Mouse (Mus musculus) CD4-positive, CD25-positive, alpha-beta regulatory T cell, adult 9 weeks (primary cell): ENCODE measurements around the gene Itgad. TPM values are rescaled to one million over a fixed set of nuclear protein-coding genes. Genes with fewer than 3 reads are reported as not detected.

Experiments used
- polyA plus RNA-seq: library from polyadenylated mRNA; unstranded; fragments of 100-300 nt; shearing (Covaris generic); gene quantifications from one replicate; pipeline ENCODE4 v1.2.1, GENCODE M21; 2017

Gene Itgad
- 1.8 TPM for polyA plus RNA-seq

GRCm38 (mm10) chr7:128154076-128154475 lies at the start of gene Itgad:
Itgad (plus strand) TSS chr7:128154376.

GRCm38 (mm10) chr7:128128741-128129720 lies 25.1 kb upstream of the Itgad start, which contains the start of gene Itgax:
Itgax (plus strand) TSS chr7:128129547.

GRCm38 (mm10) chr7:128206152-128206551 lies 52.0 kb downstream of the Itgad start, which contains the start of gene Cox6a2:
Cox6a2 (minus strand) TSS chr7:128206387.

GRCm38 (mm10) chr7:128236856-128237592 lies 82.8 kb downstream of the Itgad start, which contains the start of gene Armc5:
Armc5 (plus strand) TSS chr7:128237342.

DNA sequence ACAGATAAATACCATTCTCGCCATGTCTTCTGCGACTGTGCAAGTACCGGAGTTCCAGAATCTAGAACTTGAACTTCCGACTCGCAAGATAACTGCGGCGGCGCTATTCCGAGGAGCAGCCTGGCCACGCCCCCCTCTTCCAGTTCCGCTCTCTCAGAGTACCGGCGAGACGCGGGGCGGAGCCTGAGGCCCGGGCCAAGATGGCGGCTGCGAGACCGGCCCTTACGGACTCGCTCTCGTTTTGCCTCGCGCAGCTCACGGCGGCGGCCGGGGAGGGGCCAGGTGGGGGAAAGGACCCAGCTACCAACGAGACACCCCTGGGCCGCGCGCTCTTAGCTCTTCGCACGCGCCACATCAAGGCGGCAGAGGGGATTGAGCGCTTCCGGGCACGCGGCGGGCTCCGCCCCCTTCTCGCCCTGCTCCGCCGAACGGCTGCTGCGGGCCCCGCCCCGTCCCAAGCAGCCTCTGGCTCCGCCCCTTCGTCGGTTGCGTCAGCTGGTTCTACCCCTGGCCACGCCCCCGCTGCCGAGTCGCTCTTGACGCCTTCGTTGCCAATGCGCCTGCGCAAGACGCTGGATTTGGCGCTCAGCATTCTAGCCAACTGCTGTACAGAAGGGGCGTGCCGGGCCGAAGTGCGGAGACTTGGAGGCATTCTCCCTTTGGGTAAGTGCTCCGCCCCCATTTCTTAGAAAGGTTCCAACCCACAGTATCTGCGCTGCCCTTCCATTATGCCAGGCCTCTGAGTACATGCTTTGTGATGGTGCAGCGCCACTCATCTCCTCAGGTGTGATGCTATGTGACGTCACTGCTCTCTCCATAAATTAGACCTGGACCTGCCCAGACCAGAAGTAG lies 84.0 kb downstream of the Itgad start, which contains the start of gene 9130023H24Rik:
Gene 9130023H24Rik (minus strand): TSS at position 105 of the 852 bp plus-strand sequence.

GRCm38 (mm10) chr7:128246496-128247391 lies 92.6 kb downstream of the Itgad start, which contains the start of gene Tgfb1i1:
Tgfb1i1 (plus strand) TSS chr7:128246812.

DNA sequence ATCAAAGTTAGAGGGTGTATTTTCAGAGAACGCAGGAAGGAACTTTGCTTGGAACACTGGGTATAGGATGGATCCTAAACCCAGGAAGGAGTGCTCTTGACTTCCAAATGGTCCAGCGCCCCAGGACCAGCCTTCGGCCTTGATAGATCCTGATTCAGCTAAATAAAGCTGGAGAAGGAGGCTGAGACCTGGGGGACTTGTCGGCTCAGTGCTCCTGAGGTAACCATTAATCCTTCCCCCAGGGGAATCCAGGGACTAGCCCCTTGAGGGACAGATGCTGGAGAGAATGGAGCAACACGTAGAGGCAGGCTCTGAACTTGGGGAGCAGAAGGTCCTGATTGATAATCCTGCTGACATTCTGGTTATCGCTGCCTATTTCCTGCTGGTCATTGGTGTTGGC lies 111.2 kb downstream of the Itgad start, which contains the start of gene Slc5a2:
Gene Slc5a2 (plus strand): TSS at position 247 of the 400 bp plus-strand sequence.

Other genes starting within 250 kb of the Itgad start
- gene Kat8, start 241.9 kb upstream of the Itgad start, polyA plus RNA-seq: 57.8 TPM
- gene Prss8, start 224.3 kb upstream of the Itgad start, polyA plus RNA-seq: not detected
- 4.9 TPM for gene Prss36, start 207.7 kb upstream of the Itgad start, polyA plus RNA-seq
- 203 TPM for gene Fus, start 186.9 kb upstream of the Itgad start, polyA plus RNA-seq
- 357 TPM for gene Pycard, start 160.5 kb upstream of the Itgad start, polyA plus RNA-seq
- not detected for gene Trim72, start 150.4 kb upstream of the Itgad start, polyA plus RNA-seq
- gene Itgam, start 91.7 kb upstream of the Itgad start, polyA plus RNA-seq: 1.6 TPM
- gene Gm49368, start 91.7 kb upstream of the Itgad start, polyA plus RNA-seq: not detected
- gene Itgax, start 24.8 kb upstream of the Itgad start, polyA plus RNA-seq: 0.32 TPM
- not detected for gene Cox6a2, start 52.0 kb downstream of the Itgad start, polyA plus RNA-seq
- 6.1 TPM for gene Armc5, start 83.0 kb downstream of the Itgad start, polyA plus RNA-seq
- 1.8 TPM for gene 9130023H24Rik, start 83.7 kb downstream of the Itgad start, polyA plus RNA-seq
- 1.0 TPM for gene Tgfb1i1, start 92.4 kb downstream of the Itgad start, polyA plus RNA-seq
- gene Slc5a2, start 111.3 kb downstream of the Itgad start, polyA plus RNA-seq: not detected
- 9.5 TPM for gene BC017158, start 143.8 kb downstream of the Itgad start, polyA plus RNA-seq